Mouse (Mus musculus): ENCODE results near the gene Tlr5.

Tlr5 gene

GRCm38 (mm10) chr1:182954287-182955046 lies at the start of gene Tlr5:
Gene Tlr5 (plus strand): TSS chr1:182954788.
- in situ Hi-C loops (cut with MboI, MseI) = no loop called here

- in situ Hi-C loops (cut with MboI, MseI) = no loop called here
Measured at GRCm38 (mm10) chr1:182905669-182906068, 48.9 kb upstream of the Tlr5 start.

- in situ Hi-C loops (cut with MboI, MseI) = no loop called here
Measured at GRCm38 (mm10) chr1:182908050-182909036, 46.2 kb upstream of the Tlr5 start.

GRCm38 (mm10) chr1:182909066-182909465 lies 45.5 kb upstream of the Tlr5 start:
- in situ Hi-C loops (cut with MboI, MseI) = no loop called here

- in situ Hi-C loops (cut with MboI, MseI) = no loop called here
Measured at GRCm38 (mm10) chr1:182909596-182909995, 45.0 kb upstream of the Tlr5 start.

- in situ Hi-C loops (cut with MboI, MseI) = no loop called here
Measured at GRCm38 (mm10) chr1:182912591-182912990, 42.0 kb upstream of the Tlr5 start.

GRCm38 (mm10) chr1:182914121-182914908 lies 40.3 kb upstream of the Tlr5 start:
- in situ Hi-C loops (cut with MboI, MseI) = no loop called here

- in situ Hi-C loops (cut with MboI, MseI) = no loop called here
Measured at GRCm38 (mm10) chr1:182916166-182916565, 38.4 kb upstream of the Tlr5 start.

- in situ Hi-C loops (cut with MboI, MseI) = no loop called here
Measured at GRCm38 (mm10) chr1:182918718-182919346, 35.8 kb upstream of the Tlr5 start.

GRCm38 (mm10) chr1:182922824-182923223 lies 31.8 kb upstream of the Tlr5 start:
- in situ Hi-C loops (cut with MboI, MseI) = no loop called here

- in situ Hi-C loops (cut with MboI, MseI) = no loop called here
Measured at GRCm38 (mm10) chr1:182926465-182926864, 28.1 kb upstream of the Tlr5 start.

- in situ Hi-C loops (cut with MboI, MseI) = no loop called here
Measured at GRCm38 (mm10) chr1:182927878-182928851, 26.4 kb upstream of the Tlr5 start.

GRCm38 (mm10) chr1:182935469-182935868 lies 19.1 kb upstream of the Tlr5 start:
- in situ Hi-C loops (cut with MboI, MseI) = no loop called here

- in situ Hi-C loops (cut with MboI, MseI) = no loop called here
Measured at GRCm38 (mm10) chr1:182937486-182938120, 17.0 kb upstream of the Tlr5 start.

- in situ Hi-C loops (cut with MboI, MseI) = no loop called here
Measured at GRCm38 (mm10) chr1:182941921-182942320, 12.7 kb upstream of the Tlr5 start.

- in situ Hi-C loops (cut with MboI, MseI) = no loop called here
Measured at GRCm38 (mm10) chr1:182943911-182944310, 10.7 kb upstream of the Tlr5 start.

GRCm38 (mm10) chr1:182944638-182945037 lies 9.9 kb upstream of the Tlr5 start:
- in situ Hi-C loops (cut with MboI, MseI) = no loop called here

- in situ Hi-C loops (cut with MboI, MseI) = no loop called here
Measured at GRCm38 (mm10) chr1:182945561-182945960, 9.0 kb upstream of the Tlr5 start.

GRCm38 (mm10) chr1:182951298-182951697 lies 3.3 kb upstream of the Tlr5 start:
- in situ Hi-C loops (cut with MboI, MseI) = no loop called here

GRCm38 (mm10) chr1:182953165-182953564 lies 1.4 kb upstream of the Tlr5 start:
- in situ Hi-C loops (cut with MboI, MseI) = no loop called here
